Mouse (Mus musculus): ENCODE measurements around the gene 2310034G01Rik. TPM values are rescaled to one million over a fixed set of nuclear protein-coding genes. Genes with fewer than 3 reads are reported as not detected.

The 2310034G01Rik gene
- total and polyA plus RNA-seq, 3 experiments, result 0.50 to 0.95 TPM; not detected in 1

DNA sequence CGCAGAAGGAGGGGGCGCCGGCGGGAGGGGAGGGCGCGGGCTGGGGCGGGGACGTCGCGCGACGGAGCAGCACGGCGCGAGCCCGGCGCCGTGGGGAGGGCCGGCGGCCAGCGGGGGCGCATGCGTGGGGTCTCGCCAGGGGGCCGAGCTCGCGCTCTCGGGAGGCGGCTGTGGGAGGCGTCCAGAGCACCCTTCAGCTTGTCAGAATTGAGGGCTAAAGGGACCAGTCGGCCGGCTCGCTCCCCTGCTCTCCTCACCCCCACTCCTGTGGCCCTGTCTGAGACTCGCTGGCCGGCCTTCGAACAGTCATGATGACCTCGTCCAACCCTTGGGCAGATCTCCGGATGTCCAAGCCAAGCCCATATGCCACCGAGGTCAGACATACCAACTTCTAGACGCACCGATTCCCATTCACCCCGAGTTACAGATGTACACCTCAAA lies 32.1 kb downstream of the 2310034G01Rik start:
- H3K4me1 ChIP-seq (ENCODE audit: control insufficient read depth in 1 of 2, insufficient read depth in 2 of 2, low read length in 2 of 2), result peaks cover 14 to 37% of the 10 kb centered on the region in 2 experiments
- DNase-seq (ENCODE audit: low read depth, low spot score), result no peak
- no peak for TF ChIP-seq POLR2AphosphoS2 (IDR thresholded peaks at IDR 0.05; ENCODE audit: low read length)
- TF ChIP-seq CHD2 (IDR thresholded peaks at IDR 0.05; ENCODE audit: low read length), result no peak
- TF ChIP-seq ELF1 (IDR thresholded peaks at IDR 0.05; ENCODE audit: low read depth, low read length), result no peak
- TF ChIP-seq GATA1 (IDR thresholded peaks at IDR 0.05; ENCODE audit: low read depth, low read length), result no peak
- TF ChIP-seq ZMIZ1 (IDR thresholded peaks at IDR 0.05; ENCODE audit: low read depth, low read length), result no peak
- TF ChIP-seq RAD21 (IDR thresholded peaks at IDR 0.05; ENCODE audit: low read depth, low read length), result no peak
- no peak for TF ChIP-seq BHLHE40 (IDR thresholded peaks at IDR 0.05; ENCODE audit: borderline replicate concordance, low read depth, low read length)
- TF ChIP-seq POLR2AphosphoS5 (IDR thresholded peaks at IDR 0.05; ENCODE audit: borderline replicate concordance, low read depth, low read length), result no peak
- no peak for TF ChIP-seq ETS1 (IDR thresholded peaks at IDR 0.05; ENCODE audit: low read depth, low read length)
- no peak for TF ChIP-seq GABPA (IDR thresholded peaks at IDR 0.05; ENCODE audit: low read depth, low read length)
- no peak for TF ChIP-seq MAX (IDR thresholded peaks at IDR 0.05; ENCODE audit: low read length)
- no peak for TF ChIP-seq ZC3H11A (IDR thresholded peaks at IDR 0.05; ENCODE audit: low read depth, low read length)
- TF ChIP-seq SMC3 (IDR thresholded peaks at IDR 0.05; ENCODE audit: low read depth, low read length), result no peak
- TF ChIP-seq JUND (IDR thresholded peaks at IDR 0.05; ENCODE audit: low read depth, low read length), result no peak
- TF ChIP-seq E2F4 (IDR thresholded peaks at IDR 0.05; ENCODE audit: borderline replicate concordance, low read depth, low read length), result no peak
- TF ChIP-seq MAFK (IDR thresholded peaks at IDR 0.05; ENCODE audit: borderline replicate concordance, low read depth, low read length), result no peak
- TF ChIP-seq CTCF (IDR thresholded peaks at IDR 0.05 in 2 of 3, conservative IDR thresholded peaks at IDR 0.05 in 1 of 3; ENCODE audit: control insufficient read depth in 1 of 3, insufficient read depth in 1 of 3, low read depth in 2 of 3, low read length in 3 of 3, poor library complexity in 1 of 3, severe bottlenecking in 1 of 3), result no peak
- TF ChIP-seq TAL1 (IDR thresholded peaks at IDR 0.05; ENCODE audit: low read length), result no peak
- TF ChIP-seq ZKSCAN1 (IDR thresholded peaks at IDR 0.05; ENCODE audit: low read depth, low read length), result no peak
- no peaks in the 10 kb centered on the region for H3K27me3 ChIP-seq (ENCODE audit: control insufficient read depth in 1 of 2, insufficient read depth in 2 of 2, low read length in 2 of 2)
- H3K9me3 ChIP-seq (replicated peaks; ENCODE audit: insufficient read depth, low read length), result no peaks in the 10 kb centered on the region
- no peak overlapping the region for H3K27ac ChIP-seq (ENCODE audit: control insufficient read depth, low read depth, low read length)
- peaks cover 0 to 18% of the 10 kb centered on the region in 2 experiments; a peak in 2 of 4 replicates for H3K36me3 ChIP-seq (ENCODE audit: control insufficient read depth in 1 of 2, insufficient read depth in 2 of 2, low read length in 2 of 2)
- no peaks in the 10 kb centered on the region for H3K79me2 ChIP-seq (ENCODE audit: control insufficient read depth, insufficient read depth, low read length, poor library complexity)
- no peak overlapping the region for H3K4me3 ChIP-seq (ENCODE audit: control insufficient read depth in 1 of 2, insufficient read depth in 1 of 2, low read depth in 2 of 2, low read length in 2 of 2)
- no peak overlapping the region for H3K9ac ChIP-seq (ENCODE audit: control insufficient read depth, low read depth, low read length, poor library complexity, severe bottlenecking)

DNA sequence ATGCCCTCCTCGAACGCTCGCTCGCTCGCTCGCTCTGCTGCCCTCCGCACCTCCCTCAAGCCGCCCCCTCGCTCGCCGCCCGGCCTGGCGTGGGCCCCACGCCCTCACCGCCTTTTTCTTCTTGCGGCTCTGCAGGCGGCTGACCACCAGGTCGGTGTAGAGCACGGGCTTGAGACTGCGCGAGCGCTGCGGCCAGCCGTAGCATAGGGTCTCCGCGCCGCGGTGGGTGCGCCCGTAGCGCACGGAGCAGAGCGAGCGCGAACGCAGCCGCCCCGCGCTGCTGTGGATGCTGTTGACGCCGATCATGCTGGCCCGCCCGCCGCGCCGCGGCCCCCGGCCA lies 32.6 kb downstream of the 2310034G01Rik start:
- no peaks in the 10 kb centered on the region for H3K9me3 ChIP-seq (replicated peaks; ENCODE audit: insufficient read depth, low read length)
- peaks cover 14 to 37% of the 10 kb centered on the region in 2 experiments for H3K4me1 ChIP-seq (ENCODE audit: control insufficient read depth in 1 of 2, insufficient read depth in 2 of 2, low read length in 2 of 2)
- TF ChIP-seq TCF12 (IDR thresholded peaks at IDR 0.05; ENCODE audit: low read depth, low read length), result no peak
- no peak for TF ChIP-seq GATA1 (IDR thresholded peaks at IDR 0.05; ENCODE audit: low read depth, low read length)
- no peak for TF ChIP-seq MYC (IDR thresholded peaks at IDR 0.05; ENCODE audit: low read depth, low read length)
- TF ChIP-seq POLR2A (IDR thresholded peaks at IDR 0.05; ENCODE audit: control insufficient read depth in 1 of 2, insufficient read depth in 1 of 2, low read depth in 1 of 2, low read length in 2 of 2, poor library complexity in 1 of 2), result no peak
- TF ChIP-seq CHD1 (IDR thresholded peaks at IDR 0.05; ENCODE audit: low read depth, low read length), result no peak
- no peak for TF ChIP-seq SIN3A (IDR thresholded peaks at IDR 0.05; ENCODE audit: low read length)
- TF ChIP-seq RAD21 (IDR thresholded peaks at IDR 0.05; ENCODE audit: low read depth, low read length), result no peak
- no peak for TF ChIP-seq ZNF384 (IDR thresholded peaks at IDR 0.05; ENCODE audit: low read depth, low read length)
- TF ChIP-seq MAFK (IDR thresholded peaks at IDR 0.05; ENCODE audit: borderline replicate concordance, low read depth, low read length), result no peak
- TF ChIP-seq ZC3H11A (IDR thresholded peaks at IDR 0.05; ENCODE audit: low read depth, low read length), result no peak
- TF ChIP-seq KAT2A (conservative IDR thresholded peaks at IDR 0.05; ENCODE audit: low read depth, low read length), result no peak
- no peak for TF ChIP-seq RCOR1 (IDR thresholded peaks at IDR 0.05; ENCODE audit: low read depth, low read length)
- TF ChIP-seq ETS1 (IDR thresholded peaks at IDR 0.05; ENCODE audit: low read depth, low read length), result no peak
- no peak for TF ChIP-seq ZKSCAN1 (IDR thresholded peaks at IDR 0.05; ENCODE audit: low read depth, low read length)
- no peak for TF ChIP-seq MXI1 (IDR thresholded peaks at IDR 0.05; ENCODE audit: low read depth, low read length)
- TF ChIP-seq POLR2AphosphoS2 (IDR thresholded peaks at IDR 0.05; ENCODE audit: low read length), result no peak
- no peak for TF ChIP-seq SMC3 (IDR thresholded peaks at IDR 0.05; ENCODE audit: low read depth, low read length)
- no peak for TF ChIP-seq NRF1 (IDR thresholded peaks at IDR 0.05; ENCODE audit: insufficient read depth, low read depth, low read length, poor library complexity, severe bottlenecking)
- TF ChIP-seq E2F4 (IDR thresholded peaks at IDR 0.05; ENCODE audit: borderline replicate concordance, low read depth, low read length), result no peak
- DNase-seq (ENCODE audit: low read depth, low spot score), result no peak
- peaks cover 0 to 18% of the 10 kb centered on the region in 2 experiments; a peak in 2 of 4 replicates for H3K36me3 ChIP-seq (ENCODE audit: control insufficient read depth in 1 of 2, insufficient read depth in 2 of 2, low read length in 2 of 2)
- H3K27ac ChIP-seq (ENCODE audit: control insufficient read depth, low read depth, low read length), result no peak overlapping the region
- H3K79me2 ChIP-seq (ENCODE audit: control insufficient read depth, insufficient read depth, low read length, poor library complexity), result no peaks in the 10 kb centered on the region
- H3K27me3 ChIP-seq (ENCODE audit: control insufficient read depth in 1 of 2, insufficient read depth in 2 of 2, low read length in 2 of 2), result no peaks in the 10 kb centered on the region
- H3K9ac ChIP-seq (ENCODE audit: control insufficient read depth, low read depth, low read length, poor library complexity, severe bottlenecking), result no peak overlapping the region
- H3K4me3 ChIP-seq (ENCODE audit: control insufficient read depth in 1 of 2, insufficient read depth in 1 of 2, low read depth in 2 of 2, low read length in 2 of 2), result no peak overlapping the region

Measured in MEL (cell line).